Mouse (Mus musculus) spleen, adult 2 months (tissue): ENCODE results near the gene Tbx15.

Source experiments
- CTCF ChIP-seq: fragments of 200-500 bp; IDR thresholded peaks from 2 replicates; pipeline ENCODE4 v1.5.1; 2011; ENCODE audit warnings: mild to moderate bottlenecking, inconsistent platforms; ENCODE audit not compliant: insufficient read depth, insufficient read length, insufficient replicate concordance; ENCODE audit errors: extremely low read depth
- POLR2A ChIP-seq: fragments of 200-500 bp; IDR thresholded peaks from 2 replicates; pipeline ENCODE4 v1.6.1; 2011; ENCODE audit warnings: low read depth, low read length, inconsistent platforms

DNA sequence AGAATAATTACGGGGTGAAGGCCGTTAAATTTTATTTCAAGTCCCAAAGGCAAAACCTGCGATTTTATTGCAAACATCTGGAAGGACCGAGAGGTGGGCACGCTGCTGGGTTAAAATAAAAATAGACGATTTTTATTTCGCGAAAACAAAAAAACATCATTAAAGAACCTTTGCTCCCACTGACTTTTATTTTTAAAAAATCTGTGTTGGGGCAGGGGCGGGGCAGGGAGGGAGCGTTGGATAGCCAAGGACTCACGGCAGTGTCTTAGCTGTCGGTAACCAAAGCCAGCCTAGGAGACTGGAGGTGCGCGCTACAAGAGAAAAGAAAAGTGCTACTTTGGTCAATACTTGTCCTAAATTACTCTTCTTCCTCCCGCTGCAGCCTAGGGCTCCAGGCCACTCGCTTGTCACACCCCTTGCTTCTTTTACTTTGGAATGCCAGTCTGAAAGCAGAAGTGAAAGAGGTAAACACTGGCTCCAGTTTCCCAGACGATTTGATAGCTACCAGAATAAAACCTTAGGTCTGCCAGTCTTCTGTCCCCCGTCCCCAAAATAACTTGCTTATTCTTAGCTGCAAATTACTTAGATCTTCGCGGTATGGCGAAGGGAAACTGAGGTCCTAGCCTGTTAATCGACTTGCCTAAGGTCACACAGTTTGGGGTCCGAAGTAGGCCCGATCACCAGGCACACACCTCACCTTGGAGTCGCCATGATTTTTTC, 8.8 kb downstream of the Tbx15 start:
- no peak for TF ChIP-seq CTCF
- TF ChIP-seq POLR2A = no peak
